9 mouse cellular contexts compared by ENCODE assay signal in the genomic region with DNA sequence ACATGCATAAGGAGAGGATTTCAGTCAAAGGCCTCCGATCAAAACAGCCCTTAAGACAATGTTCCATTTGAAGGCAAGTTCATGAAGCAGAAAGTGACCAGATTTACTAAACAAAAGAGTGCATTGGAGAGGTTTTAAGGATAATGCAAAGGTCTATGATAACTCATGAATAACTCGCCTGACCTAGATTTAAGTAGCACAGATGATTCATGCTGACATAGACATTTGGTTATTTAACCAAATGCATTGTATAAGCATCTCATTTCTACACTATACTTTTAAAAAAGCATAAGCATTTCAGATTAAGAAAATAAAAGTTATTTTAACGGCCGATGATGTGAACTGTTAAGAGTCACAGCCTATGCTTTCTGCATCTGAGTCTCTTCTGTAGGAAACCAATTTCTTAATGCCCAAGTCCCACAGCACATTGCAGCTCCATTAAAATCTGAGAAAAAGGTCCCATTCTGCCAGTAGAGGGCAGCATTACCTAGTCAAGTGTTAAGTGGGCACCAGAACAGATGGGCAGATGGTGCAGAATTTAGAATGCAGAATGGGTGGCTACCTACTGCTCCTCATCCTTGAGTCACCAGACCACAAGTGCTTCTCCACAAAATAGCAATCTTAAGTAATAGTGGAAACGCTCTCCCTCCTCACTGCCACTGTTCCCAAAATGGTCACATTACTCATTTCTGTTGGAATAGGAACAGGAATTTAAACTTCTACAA.
DNase-seq lines count a peak whose midpoint lies in the region; ATAC-seq and TF ChIP-seq lines count a peak whose summit lies in the region.
"Had no signal": no experiment of that assay in that cellular context is flagged by ENCODE, and none has a peak within 500 bp of the region (broad histone marks: within the 10 kb centered on the region; RNA-seq: fewer than 3 reads in every experiment).

No protein-coding gene starts in this region.

- TF ChIP-seq POLR2A in thymus, adult 2 months (IDR thresholded peaks at IDR 0.05; ENCODE audit: control insufficient read depth, extremely low read depth, insufficient read depth, low read length, poor library complexity): no peak

- peak; percentile 93 for ATAC-seq in forebrain, postnatal 0 days
- ATAC-seq in kidney, embryonic 14.5 days (ENCODE audit: low FRiP score, low TSS enrichment): 0 out of 2 replicates have a peak, but pooled peaks have one; percentile 46
- no peak for ATAC-seq in limb, embryonic 11.5 days (ENCODE audit: insufficient number of reproducible peaks, low FRiP score, low TSS enrichment, low read depth)

- H3K27ac ChIP-seq in thymus, adult 2 months (ENCODE audit: control insufficient read depth, insufficient read depth, low read length): no peak overlapping the region
- H3K27ac ChIP-seq in forebrain, postnatal 0 days (ENCODE audit: low read depth, low read length): no peak overlapping the region
- no peak overlapping the region for H3K27ac ChIP-seq in kidney, embryonic 14.5 days (ENCODE audit: low read depth, low read length)
- no peak overlapping the region for H3K27ac ChIP-seq in limb, embryonic 11.5 days (replicated peaks; ENCODE audit: low read depth, low read length)
- H3K27ac ChIP-seq: embryonic facial prominence, embryonic 15.5 days had no signal

- TF ChIP-seq CTCF in thymus, adult 2 months (IDR thresholded peaks at IDR 0.05; ENCODE audit: borderline replicate concordance, control insufficient read depth, extremely low read depth, insufficient read depth, low read length, poor library complexity): no peak
- peak; percentile 88 for TF ChIP-seq CTCF in forebrain, postnatal 0 days (IDR thresholded peaks at IDR 0.05; ENCODE audit: low read depth)

- H3K9ac ChIP-seq in forebrain, postnatal 0 days: no peak overlapping the region
- no peak overlapping the region for H3K9ac ChIP-seq in kidney, embryonic 14.5 days (ENCODE audit: low read depth, low read length)
- H3K9ac ChIP-seq in limb, embryonic 11.5 days (ENCODE audit: low read length): no peak overlapping the region
- H3K9ac ChIP-seq: embryonic facial prominence, embryonic 15.5 days had no signal

- no peak overlapping the region for H3K4me2 ChIP-seq in forebrain, postnatal 0 days (ENCODE audit: low read depth)
- no peak overlapping the region for H3K4me2 ChIP-seq in kidney, embryonic 14.5 days (replicated peaks; ENCODE audit: low read depth, low read length)
- no peak overlapping the region for H3K4me2 ChIP-seq in limb, embryonic 11.5 days (ENCODE audit: low read depth, severe bottlenecking)
- H3K4me2 ChIP-seq: embryonic facial prominence, embryonic 15.5 days had no signal

- no peaks in the 10 kb centered on the region for H3K4me1 ChIP-seq in thymus, adult 2 months (replicated peaks; ENCODE audit: control insufficient read depth, insufficient read depth, low read length)
- H3K4me1 ChIP-seq in forebrain, postnatal 0 days (ENCODE audit: insufficient read depth): no peaks in the 10 kb centered on the region
- no peaks in the 10 kb centered on the region for H3K4me1 ChIP-seq in kidney, embryonic 14.5 days (ENCODE audit: control insufficient read depth, insufficient read depth, low read length)
- no peaks in the 10 kb centered on the region for H3K4me1 ChIP-seq in limb, embryonic 11.5 days (ENCODE audit: control insufficient read depth, insufficient read depth, low read length)
- H3K4me1 ChIP-seq: embryonic facial prominence, embryonic 15.5 days had no signal

- H3K36me3 ChIP-seq in thymus, adult 2 months (ENCODE audit: control insufficient read depth, insufficient read depth, low read length): no peaks in the 10 kb centered on the region
- H3K36me3 ChIP-seq in forebrain, postnatal 0 days (ENCODE audit: insufficient read depth): no peaks in the 10 kb centered on the region
- no peaks in the 10 kb centered on the region for H3K36me3 ChIP-seq in kidney, embryonic 14.5 days (ENCODE audit: control insufficient read depth, insufficient read depth, low read length)
- no peaks in the 10 kb centered on the region for H3K36me3 ChIP-seq in limb, embryonic 11.5 days (ENCODE audit: control insufficient read depth, insufficient read depth, low read length)
- H3K36me3 ChIP-seq: embryonic facial prominence, embryonic 15.5 days had no signal

- no peaks in the 10 kb centered on the region for H3K9me3 ChIP-seq in forebrain, postnatal 0 days (ENCODE audit: low read length)
- H3K9me3 ChIP-seq in kidney, embryonic 14.5 days (ENCODE audit: control insufficient read depth, low read length): no peaks in the 10 kb centered on the region
- no peaks in the 10 kb centered on the region for H3K9me3 ChIP-seq in limb, embryonic 11.5 days (ENCODE audit: control insufficient read depth, low read length)
- H3K9me3 ChIP-seq: embryonic facial prominence, embryonic 15.5 days had no signal

- DNase-seq in thymus, adult 2 months: peak; percentile 1
- DNase-seq in thymus, postnatal 14 days: no peak
- peak; percentile 85 for DNase-seq in cerebellum, adult 11-12 months
- DNase-seq in forebrain, postnatal 0 days: peak; percentile 91
- peak; percentile 63 for DNase-seq in limb, embryonic 11.5 days (ENCODE audit: low spot score)
- DNase-seq in right cerebral cortex, adult 2 months (ENCODE audit: low spot score in 2 of 2): peak; percentile 81 to 84
- DNase-seq in gastrocnemius, adult 8-10 months (ENCODE audit: low spot score in 2 of 2): no peak

- WGBS in thymus, adult 2 months: 79% methylated on average over 5 of the region's 5 CpGs
- WGBS in forebrain, postnatal 0 days: 57% methylated on average over 5 of the region's 5 CpGs
- 68% methylated on average over 5 of the region's 5 CpGs for WGBS in kidney, embryonic 14.5 days
- 77% methylated on average over 5 of the region's 5 CpGs for whole genome bisulfite sequencing in limb, embryonic 11.5 days

- H3K4me3 ChIP-seq in thymus, adult 2 months (ENCODE audit: control insufficient read depth, insufficient read depth, low read length): no peak overlapping the region
- no peak overlapping the region for H3K4me3 ChIP-seq in forebrain, postnatal 0 days (ENCODE audit: low read depth, low read length)
- no peak overlapping the region for H3K4me3 ChIP-seq in kidney, embryonic 14.5 days (ENCODE audit: low read length)
- no peak overlapping the region for H3K4me3 ChIP-seq in limb, embryonic 11.5 days (ENCODE audit: low read depth, low read length)
- H3K4me3 ChIP-seq: embryonic facial prominence, embryonic 15.5 days had no signal

- H3K27me3 ChIP-seq in thymus, adult 2 months (ENCODE audit: control insufficient read depth, insufficient read depth, low read length): no peaks in the 10 kb centered on the region
- H3K27me3 ChIP-seq in forebrain, postnatal 0 days (ENCODE audit: insufficient read depth, low read length): no peaks in the 10 kb centered on the region
- no peaks in the 10 kb centered on the region for H3K27me3 ChIP-seq in kidney, embryonic 14.5 days (ENCODE audit: control insufficient read depth, insufficient read depth, low read length)
- no peaks in the 10 kb centered on the region for H3K27me3 ChIP-seq in limb, embryonic 11.5 days (ENCODE audit: control insufficient read depth, insufficient read depth, low read length)
- H3K27me3 ChIP-seq: embryonic facial prominence, embryonic 15.5 days had no signal

Comparison
In these comparisons a context has a peak if more than half of its experiments do, and no peak if none do; other contexts are left out.
1. DNase-seq: peak in thymus, adult 2 months (single experiment), cerebellum, adult 11-12 months (single experiment), forebrain, postnatal 0 days (single experiment), limb, embryonic 11.5 days (single experiment) and right cerebral cortex, adult 2 months (2 of 2); none in thymus, postnatal 14 days (single experiment) and gastrocnemius, adult 8-10 months (0 of 2).